Mouse (Mus musculus) c-Kit-negative CD71-positive TER-119-positive erythroid progenitor cells, embryonic 14.5 days (primary cell): Measurements from ENCODE around the gene Pga5.

Experiments
- DNase-seq: peaks from one replicate; pipeline ENCODE4 v3.0.0-alpha.2; 2013; ENCODE audit warnings: low read depth, low spot score

The Pga5 gene

DNA sequence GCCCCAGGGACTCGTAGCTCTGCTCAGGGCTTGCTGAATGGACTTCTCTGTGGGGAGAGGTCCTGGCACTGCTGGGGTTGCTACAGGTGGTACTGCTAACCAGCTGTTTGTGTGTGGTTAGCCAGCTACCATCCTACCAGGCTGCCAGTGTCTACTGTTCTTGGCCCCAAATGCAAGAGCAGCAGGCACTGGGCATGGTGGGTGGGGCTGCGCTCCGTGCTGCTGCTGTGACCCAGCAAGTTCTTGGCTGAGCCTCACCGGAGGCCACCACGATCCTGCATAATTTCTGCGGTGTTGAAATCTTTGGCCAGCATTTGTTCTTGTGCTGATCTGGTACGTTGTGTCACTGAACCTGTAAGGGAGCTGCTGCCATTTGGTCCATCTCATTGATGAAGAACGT, 25.6 kb upstream of the Pga5 start:
- no peak for DNase-seq

DNA sequence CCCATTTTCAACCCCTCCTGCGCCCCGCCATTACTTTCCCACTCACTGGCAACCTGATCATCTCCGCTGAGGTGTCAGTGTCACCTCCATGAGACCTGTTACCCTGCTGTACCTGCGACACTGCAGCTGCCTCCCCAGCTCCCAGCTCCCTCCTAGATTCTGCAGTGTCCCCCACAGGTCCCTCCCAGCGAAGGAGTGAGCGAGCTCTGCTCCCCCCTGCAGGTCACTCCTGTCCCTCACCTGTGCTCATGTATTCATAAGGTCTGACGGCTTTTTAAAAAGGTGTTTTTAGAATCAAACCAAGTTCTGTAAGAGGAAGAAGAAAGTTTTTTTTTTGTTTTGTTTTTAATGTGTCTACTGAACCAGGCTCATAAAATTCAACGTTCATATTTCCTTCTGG, 24.3 kb upstream of the Pga5 start:
- DNase-seq = no peak

DNA sequence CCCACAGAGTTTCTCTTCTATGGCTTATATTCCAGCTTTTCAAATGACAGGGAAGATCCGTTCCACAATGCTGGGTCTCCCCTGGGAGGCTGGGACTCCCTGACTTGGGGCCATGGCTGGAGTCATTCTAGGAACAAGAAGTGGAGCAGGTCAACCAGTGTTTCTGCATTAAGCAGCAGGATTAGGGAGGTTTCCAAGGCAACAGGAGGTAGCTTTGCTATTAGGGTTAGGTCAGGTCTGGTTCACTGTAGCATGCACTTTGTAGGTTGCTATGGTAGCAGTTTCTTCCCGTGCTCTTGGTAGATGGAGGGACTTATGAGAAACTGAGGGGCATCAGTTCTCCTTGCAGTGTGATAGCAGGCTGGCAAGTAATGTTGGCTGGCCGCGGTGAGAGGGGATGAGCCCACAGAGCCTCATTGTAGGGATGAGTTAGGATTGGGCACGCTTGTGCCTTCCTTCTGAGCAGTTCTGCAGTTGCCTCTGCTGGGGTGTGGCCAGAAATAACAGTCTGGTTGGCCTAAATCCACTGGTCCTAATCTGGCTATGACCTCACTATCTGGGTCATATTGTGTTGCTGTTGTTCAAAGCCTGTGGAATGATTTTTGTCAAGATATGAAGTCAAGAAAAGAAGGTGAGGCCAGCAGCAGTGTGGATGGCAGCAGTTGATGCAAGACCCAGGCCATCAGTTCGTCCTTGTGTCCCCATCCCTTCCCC, 23.3 kb upstream of the Pga5 start:
- no peak for DNase-seq

DNA sequence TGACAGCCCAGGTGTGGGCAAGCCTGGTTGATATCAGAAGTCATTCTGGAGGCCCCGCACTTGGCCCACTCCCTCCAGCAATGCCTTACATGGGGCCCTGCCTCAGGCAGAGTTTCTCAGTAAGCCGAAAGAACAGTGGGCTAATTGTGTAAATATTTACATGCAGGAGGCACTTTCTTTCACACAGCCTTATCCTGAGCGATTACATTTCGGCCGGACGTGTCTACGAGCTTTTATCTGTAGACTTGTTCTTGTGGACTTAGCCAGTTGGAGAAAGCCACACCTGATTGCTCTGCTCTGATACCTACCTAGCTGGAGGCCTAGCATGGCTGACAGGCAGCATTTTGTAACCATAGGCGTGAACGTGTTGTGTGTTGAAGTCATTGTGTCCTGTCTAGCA, 22.0 kb upstream of the Pga5 start:
- no peak for DNase-seq

DNA sequence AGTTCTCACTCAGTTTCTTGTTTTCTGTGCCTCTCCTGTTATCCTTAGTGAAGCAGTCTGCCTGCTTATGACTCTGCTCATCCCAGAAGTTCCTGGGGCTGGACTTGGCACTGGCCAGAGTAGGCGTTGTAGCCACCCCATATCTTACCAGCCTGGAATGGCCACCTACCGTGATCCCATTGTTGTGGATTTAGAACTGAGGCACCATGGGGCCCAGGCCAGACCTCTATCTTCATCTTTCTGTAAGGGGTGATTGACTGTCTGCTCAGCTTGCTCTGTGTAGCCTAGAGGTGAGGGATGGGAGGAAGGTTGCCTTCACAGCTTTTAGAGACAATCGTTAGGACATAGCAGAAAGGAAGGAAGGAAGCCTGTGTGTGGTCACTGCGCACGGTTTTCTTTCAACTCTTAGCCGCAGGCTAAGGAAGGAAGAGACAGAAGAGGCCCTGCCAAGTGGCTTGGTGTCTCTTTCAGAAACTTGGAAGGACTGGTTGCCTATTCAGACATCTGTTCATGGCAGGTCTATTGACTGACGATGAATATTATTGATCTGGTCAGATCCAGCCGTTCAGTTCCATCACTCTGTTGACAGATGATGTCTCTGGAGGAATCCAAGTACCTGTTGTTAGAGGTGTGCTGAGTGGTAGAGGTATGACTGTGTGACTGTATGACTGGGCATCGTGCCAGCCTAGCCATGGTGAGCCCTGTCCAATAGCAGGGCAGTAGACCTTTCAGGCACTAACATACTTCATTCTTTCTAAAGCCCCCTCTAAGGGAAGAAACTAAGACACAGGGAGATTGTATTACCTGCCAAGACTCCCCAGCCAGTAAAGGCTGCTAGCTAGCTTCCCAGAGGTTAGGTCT, 20.5 kb upstream of the Pga5 start:
- no peak for DNase-seq

DNA sequence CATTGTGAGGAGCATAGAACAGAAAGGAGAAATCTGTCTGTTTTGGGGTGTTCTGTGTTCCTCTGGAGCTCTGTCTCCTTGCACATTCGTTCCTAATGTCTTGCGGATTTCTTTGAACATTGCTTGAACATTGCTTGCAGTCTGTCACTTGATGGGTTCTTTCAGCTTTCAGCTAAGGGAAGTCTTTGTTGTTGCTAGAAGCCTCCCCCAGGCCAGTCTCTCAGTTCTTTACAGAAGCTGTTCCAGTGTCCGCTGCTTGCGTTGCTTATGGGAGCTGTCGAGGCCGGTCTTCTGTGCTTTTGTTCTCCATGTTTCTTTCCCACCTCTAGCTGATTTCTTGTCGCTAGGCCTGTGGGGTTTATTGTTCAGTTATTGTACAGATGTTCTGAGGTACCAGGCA, 17.9 kb upstream of the Pga5 start:
- no peak for DNase-seq

DNA sequence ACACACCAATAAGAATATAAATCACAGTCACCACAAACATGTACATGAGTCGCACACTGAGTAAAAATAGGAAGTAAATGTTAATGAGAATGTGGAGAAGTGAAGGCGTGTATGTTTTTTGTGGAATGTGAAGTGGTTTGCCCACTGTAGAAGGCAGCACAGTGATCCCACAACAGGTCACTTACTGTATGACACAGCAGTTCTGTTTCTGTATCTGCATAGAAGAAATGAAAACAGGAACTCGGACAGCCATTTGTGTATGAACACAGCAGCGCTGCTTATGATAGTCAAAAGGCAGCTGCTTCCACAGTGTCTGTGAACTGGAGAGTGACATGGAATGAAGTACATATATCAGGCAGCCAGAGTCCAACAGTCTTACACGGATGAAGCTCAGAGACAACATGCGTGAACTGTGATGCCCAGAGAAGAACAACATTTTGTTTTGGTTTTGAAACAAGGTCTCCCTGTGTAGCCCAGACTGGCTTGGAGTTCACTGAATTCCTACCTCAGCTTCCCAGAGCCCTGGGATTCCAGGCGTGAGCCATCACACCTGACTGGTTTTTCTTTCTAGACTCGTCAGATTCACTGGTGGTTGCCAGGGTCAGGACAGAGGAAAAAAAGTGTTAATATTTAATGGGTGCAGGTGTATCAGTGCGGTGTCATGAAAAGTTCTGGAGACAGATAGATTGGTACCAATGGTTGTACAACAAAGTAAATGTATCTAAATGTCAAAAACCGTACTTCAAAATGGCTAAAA, 16.2 kb upstream of the Pga5 start:
- no peak for DNase-seq

DNA sequence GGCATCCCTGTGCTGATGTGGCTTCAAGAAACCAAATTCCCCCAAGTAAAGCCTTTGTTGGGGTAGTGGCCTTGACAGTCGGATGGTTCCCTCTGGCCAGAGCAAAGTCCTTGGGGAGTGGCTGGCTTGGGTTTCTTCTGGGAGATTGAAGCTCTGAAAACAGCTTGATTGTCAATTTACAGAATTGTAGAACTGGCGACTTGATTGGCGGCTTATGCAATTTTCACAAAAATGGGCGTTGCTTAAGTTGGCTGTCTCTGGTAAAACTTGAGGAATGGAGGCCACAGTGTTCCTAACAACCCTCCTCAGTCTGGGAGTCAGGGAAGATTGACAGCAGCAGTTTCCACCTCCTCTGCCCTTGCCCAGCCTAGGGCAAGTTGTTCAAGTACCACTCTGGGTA, 14.5 kb upstream of the Pga5 start:
- no peak for DNase-seq

DNA sequence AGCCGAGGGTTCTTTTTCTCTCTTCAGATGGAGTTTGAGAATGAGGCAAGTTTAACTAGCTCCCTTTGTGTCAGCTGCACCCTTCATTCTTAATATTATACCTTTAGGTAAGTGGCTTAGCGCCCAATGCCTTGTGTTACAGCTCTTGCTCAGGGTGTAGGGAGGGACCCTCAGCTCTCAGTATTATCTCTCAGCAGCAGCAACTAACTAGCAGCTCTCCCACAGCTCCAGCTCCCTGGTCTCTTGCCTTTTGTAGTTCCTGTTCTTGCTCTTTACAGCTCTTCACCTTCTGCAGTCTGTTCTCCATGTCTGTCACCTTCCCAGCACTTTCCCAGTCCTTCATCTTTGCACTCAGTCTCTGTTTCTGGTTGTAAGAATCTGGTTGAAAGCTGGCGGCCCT, 13.8 kb upstream of the Pga5 start:
- no peak for DNase-seq

DNA sequence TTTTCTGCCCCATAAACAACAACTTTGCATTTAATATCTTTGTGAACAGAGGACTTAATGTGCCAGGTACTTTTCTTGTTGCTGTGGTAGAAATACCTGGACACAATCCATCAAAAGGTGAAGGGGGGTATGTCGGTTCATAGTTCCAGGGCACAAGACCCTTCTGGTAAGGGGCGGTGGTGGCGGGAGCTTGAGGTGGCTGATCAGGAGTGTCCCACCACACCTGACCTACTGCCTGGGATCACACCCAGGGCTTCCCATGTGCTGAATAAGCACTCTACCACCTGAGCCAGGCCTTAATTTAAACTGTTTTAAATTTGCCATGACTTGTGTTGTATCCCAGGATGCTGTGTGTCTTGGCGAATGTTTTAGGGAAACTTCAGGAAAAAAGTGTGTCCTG, 13.2 kb upstream of the Pga5 start:
- no peak for DNase-seq

DNA sequence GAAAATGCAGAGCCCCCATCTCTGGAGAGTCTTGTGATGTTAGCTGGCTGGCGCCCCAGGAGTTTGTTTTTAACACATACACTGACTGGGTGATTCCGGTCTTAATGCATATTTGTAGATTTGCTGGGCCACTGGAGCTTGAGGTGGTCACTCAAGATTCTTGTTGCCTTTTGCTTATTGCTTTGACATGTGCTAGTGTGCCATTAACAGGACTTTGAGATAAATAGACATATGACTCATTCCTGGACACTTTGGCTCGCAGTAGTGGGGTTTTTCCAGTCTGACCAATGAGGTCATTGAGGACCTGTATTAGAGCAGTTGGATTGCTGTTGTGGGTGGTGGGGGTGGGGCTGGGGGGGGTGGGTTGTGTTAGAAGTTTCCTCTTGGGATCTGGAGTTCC, 12.5 kb upstream of the Pga5 start:
- DNase-seq = no peak

DNA sequence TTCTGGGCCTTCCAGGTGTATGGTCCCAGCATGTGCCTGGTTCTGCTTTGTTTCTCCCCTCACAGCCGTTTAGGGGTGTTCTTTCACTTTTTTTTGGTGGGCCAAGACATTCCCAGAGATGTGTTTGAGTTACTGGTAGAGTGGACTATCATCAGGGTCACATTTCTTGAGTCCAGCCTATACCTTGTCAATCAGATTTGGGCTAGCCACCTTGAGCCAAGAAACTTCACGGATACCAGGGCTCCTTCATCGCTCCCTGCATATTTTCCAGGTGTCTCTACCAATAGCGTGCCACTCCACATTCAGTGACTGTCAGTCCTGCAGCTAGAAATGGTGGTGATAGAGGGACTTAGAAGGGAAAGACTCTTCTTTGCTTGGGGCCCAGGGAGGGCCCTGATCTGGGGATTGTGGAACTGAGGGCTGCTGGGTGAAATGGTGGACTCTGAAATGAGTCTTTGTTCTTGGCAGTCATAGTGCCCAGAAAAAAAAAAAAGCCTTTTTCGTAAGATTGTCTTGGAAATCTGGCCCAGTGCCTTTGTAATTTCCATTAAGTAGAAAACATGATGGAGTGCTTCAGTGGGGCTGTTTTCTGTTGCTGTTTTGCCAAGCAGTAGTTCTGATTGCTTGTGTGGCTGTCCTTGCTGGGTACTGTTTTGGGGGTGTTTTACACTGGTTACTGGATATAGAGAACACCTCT, 11.7 kb upstream of the Pga5 start:
- no peak for DNase-seq

DNA sequence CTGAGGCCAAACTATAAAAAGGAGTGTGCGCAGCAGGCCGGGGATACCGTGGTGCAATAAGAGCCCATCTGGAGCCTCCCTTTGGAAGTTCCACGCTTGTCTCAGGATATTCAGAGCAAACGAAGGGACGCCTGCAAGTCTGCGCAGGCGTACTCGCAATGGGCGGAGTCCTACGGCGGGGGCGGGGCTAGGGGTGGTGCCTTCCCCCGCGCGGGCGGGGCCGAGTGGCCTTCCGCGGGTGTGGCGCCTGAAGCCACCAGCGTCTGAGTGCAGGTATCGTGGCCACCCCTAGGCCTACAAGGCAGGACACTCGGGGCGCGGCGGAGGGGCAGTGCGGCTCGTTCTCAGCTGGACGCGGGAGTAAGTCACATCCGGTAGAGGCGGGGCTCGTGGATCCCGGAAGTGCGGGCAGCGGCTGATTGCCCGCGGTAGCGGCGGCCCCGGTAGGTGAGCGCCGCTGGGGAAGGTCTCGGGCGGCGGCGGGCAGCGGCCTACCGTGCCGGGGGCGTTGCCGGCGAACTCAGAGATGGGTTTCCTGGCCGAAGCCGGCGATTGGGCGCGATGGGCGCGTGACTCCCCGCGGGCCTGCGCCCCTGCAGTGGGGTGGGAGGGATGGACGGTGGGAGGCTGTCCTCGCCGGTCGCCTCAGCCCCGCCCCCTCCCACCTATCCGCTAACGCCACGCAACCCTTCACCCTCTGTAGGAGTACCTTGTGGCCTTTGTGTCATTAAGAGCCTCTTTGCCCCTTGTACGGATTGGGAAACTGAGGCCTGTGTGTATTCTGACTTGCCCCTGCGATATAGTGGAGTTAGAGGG, 10.9 kb upstream of the Pga5 start, which contains the start of gene Vps37c:
Gene Vps37c, plus strand, starts transcription at position 199 of the 816 bp plus-strand sequence.
- DNase-seq = peak; percentile 88

DNA sequence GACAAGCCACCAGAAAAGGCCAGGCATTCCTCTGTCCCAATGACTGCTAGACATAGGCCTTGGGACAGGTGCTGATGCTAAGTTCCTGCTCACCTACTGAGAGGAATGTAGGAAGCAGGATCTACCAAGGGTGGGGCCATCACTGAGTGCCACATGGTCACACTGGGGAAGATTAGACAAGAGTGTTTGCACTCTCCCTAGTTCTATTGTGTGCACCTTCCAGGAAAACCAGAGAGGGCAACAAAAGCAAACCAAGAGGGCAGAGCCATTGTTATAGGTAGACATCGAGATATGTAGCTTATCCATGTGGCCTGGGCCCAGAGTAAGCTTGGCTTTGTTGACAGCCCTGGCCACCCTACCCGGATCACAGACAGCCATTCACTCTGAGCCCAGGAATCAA, 7.9 kb upstream of the Pga5 start:
- DNase-seq = no peak

DNA sequence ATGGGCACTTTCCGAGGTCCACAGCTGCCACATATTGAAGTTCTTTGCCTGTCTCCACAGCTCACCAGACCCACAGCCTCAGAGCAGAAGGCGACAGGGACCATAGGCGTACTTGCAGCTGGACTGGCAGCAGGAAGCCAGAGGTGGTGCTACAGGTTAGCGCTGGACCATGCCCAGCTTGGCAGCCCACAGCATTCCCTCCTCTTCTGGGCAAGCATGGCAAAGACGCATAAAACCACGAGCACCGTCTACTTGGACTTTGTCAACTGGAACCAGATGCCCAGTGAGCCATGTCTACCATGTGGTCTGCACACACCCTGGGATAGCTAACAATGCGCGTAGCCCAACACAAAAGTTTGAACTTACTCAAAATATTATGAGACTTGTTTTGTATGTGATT, 7.2 kb upstream of the Pga5 start:
- no peak for DNase-seq

DNA sequence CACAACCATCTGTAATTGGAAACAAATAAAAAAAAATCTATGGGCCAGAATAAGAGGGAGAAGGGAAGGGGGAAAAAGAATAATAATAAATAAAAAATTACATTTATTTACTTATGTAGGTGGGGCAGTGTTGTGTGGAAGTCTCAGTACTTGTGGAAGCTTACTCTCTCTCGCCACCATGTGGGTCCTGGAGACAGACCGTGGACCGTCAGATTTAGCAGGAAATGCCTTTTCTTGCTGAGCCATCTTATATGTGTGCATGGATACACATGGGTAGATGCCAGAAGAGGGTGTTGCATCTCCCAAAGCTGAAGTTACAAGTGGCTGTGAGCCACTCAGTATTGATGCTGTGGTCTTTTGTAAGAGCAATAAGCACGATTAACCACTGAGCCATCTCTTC, 3.7 kb upstream of the Pga5 start:
- no peak for DNase-seq

DNA sequence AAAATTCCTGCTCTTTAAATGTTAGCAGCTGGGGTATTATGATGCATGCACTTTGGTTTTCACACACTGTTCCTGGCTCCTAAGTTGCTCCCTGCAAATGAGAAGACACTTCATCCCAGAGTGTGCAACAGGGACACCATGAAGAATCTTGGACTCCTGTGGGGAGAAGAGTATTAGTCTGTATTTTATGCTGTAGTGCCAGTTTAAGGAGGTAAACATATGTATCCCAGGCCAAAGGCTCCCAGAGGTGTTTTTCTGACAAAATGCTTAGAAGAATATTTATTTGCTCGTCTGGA, 849 bp upstream of the Pga5 start:
- no peak for DNase-seq

DNA sequence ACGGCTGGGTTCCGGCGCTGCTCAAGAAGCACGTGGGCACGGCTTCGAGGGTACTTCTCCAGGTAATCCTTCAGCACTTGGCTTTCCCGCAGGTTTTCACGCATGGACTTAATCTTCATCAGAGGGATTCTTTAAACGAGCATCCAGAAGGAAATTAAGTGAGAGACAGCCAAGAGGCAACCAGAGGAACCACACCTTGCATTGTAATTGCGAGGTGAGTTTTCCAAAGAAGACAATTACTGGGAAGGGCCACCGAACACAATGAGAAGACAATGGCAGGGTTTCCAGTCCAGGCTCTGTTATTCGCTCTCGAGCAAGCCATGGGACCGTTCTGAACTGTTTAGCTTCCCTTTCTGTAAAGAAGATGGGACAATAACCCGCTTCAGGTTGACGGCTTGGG, 1.2 kb downstream of the Pga5 start:
- no peak for DNase-seq

DNA sequence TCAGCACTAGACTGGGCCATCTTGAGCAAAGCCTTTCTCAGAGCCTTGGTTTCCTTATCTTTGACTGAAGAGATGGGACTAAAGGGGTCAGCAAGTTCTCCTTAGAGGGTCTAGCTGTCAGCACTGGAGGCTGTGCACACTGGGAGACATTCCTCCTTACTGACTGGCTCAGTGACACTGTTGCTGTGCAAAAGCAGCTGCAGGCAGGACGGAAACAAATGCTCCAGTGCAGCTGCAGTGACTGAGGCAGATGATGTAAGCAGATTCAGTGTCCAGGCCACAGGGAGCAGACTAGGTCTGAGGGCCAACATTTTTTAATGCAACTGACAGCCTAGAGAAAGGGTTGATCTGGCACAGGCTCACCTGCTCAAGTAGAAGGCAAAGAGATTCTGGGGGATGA, 4.6 kb downstream of the Pga5 start:
- DNase-seq = no peak

DNA sequence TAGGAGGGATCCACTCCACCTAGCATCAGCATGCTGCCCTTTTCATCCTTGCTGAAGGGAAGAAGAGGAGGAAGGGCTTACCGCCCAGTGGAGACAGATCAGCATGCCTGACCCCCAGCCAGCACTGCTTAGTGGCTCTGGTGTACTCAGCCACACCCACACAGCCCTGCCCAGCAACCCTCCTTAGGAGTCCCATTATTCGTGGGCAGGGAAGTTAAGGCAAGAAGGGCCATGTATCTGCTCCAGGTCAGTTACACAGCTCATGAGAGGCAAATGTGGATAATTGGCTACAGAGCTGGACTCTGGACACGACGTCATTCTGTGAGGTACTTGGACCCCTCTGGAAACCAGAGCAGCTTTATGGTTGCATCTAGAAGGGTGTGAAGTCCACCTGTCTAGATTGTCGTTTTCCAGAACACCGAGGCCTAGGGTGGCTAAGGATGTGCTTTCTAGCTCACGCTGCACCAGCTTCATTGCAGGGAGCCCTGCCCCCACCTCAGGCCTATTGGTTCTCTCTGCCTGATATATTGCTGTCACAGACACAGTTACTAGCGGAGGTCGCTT, 5.9 kb downstream of the Pga5 start:
- no peak for DNase-seq

DNA sequence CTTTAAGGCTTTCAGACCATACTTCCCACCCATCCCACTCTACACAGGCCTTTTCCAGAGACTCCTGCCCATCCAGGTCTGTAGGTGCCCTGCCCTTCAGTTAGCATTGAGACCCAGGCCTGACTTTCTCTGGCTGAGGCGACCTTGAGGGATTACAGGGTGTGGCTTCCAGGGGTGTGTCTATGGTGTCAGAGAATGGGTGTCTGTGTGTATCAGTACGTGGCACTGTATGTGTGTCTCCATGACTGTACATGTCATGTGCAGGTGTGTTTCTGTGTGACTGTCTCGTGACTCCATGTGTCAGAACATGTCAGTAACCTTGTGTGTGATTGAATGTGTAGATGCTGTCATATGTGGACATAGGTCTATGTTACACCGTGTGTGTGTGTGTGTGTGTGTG, 6.6 kb downstream of the Pga5 start:
- no peak for DNase-seq
